Mouse (Mus musculus): ENCODE measurements around the gene Pgpep1l. TPM values are rescaled to one million over a fixed set of nuclear protein-coding genes. Genes with fewer than 3 reads are reported as not detected.

The Pgpep1l gene
- polyA plus RNA-seq (2021): not detected

GRCm38 (mm10) chr7:68264028-68264453 is at the start of gene Pgpep1l:
Gene Pgpep1l (minus strand): TSS chr7:68264233.
- in situ Hi-C loops (cut with MboI; ENCODE audit: low pct_unique_long_range_greater_than_20kb): no loop called here
- POLR2A ChIA-PET: no interaction called here
- H3K27me3 ChIP-seq: no peaks in the 10 kb centered on the region
- no peak for TF ChIP-seq CTCF (IDR thresholded peaks at IDR 0.05)
- CTCF ChIA-PET: no interaction called here
- DNase-seq (ENCODE audit: low read depth, low spot score) (no peak), ATAC-seq (no peak)

- TF ChIP-seq CTCF (IDR thresholded peaks at IDR 0.05): no peak
- ChIA-PET POLR2A (interaction anchor here (0.7 kb wide), 1 partner anchor 97 kb away, joined by 3 read pairs; no protein-coding TSS in a partner anchor), CTCF (interaction anchor here (4.9 kb wide), 1 partner anchor 11 kb away, joined by 22 read pairs; no protein-coding TSS in a partner anchor)
- no peaks in the 10 kb centered on the region for H3K27me3 ChIP-seq
- ATAC-seq (no peak), DNase-seq (ENCODE audit: low read depth, low spot score) (no peak)
- in situ Hi-C loops (cut with MboI; ENCODE audit: low pct_unique_long_range_greater_than_20kb): loop anchor here (5.0 to 25.0 kb wide), 2 partner anchors 44 to 651 kb away; no protein-coding TSS in a partner anchor
These were observed 49.2 kb upstream of the Pgpep1l start for GRCm38 (mm10) chr7:68313038-68313782.

- peak; percentile 52 for ATAC-seq
- no peaks in the 10 kb centered on the region for H3K27me3 ChIP-seq
- ChIA-PET POLR2A (interaction anchor here (0.7 kb wide), 1 partner anchor 96 kb away, joined by 3 read pairs; no protein-coding TSS in a partner anchor), CTCF (interaction anchor here (4.9 kb wide), 1 partner anchor 10 kb away, joined by 22 read pairs; no protein-coding TSS in a partner anchor)
- no peak for TF ChIP-seq CTCF (IDR thresholded peaks at IDR 0.05)
- in situ Hi-C loops (cut with MboI; ENCODE audit: low pct_unique_long_range_greater_than_20kb): loop anchor here (5.0 to 25.0 kb wide), 2 partner anchors 45 to 650 kb away; no protein-coding TSS in a partner anchor
- peak; percentile 46 for DNase-seq (ENCODE audit: low read depth, low spot score)
These were observed 48.4 kb upstream of the Pgpep1l start for GRCm38 (mm10) chr7:68312395-68312794.

GRCm38 (mm10) chr7:68311469-68311868 is 47.4 kb upstream of the Pgpep1l start:
- peak; percentile 87 for DNase-seq (ENCODE audit: low read depth, low spot score)
- in situ Hi-C loops (cut with MboI; ENCODE audit: low pct_unique_long_range_greater_than_20kb): loop anchor here (5.0 to 25.0 kb wide), 2 partner anchors 46 to 649 kb away; no protein-coding TSS in a partner anchor
- ChIA-PET CTCF (interaction anchor here (4.9 kb wide), 1 partner anchor 9 kb away, joined by 22 read pairs; no protein-coding TSS in a partner anchor), POLR2A (interaction anchor here (0.6 kb wide), 1 partner anchor 25 kb away, joined by 3 read pairs; no protein-coding TSS in a partner anchor)
- no peaks in the 10 kb centered on the region for H3K27me3 ChIP-seq
- no peak for TF ChIP-seq CTCF (IDR thresholded peaks at IDR 0.05)
- ATAC-seq: peak; percentile 73

- no peak for DNase-seq (ENCODE audit: low read depth, low spot score)
- H3K27me3 ChIP-seq: no peaks in the 10 kb centered on the region
- ATAC-seq: no peak
- in situ Hi-C loops (cut with MboI; ENCODE audit: low pct_unique_long_range_greater_than_20kb): loop anchor here (5.0 to 25.0 kb wide), 3 partner anchors 349 to 644 kb away; no protein-coding TSS in a partner anchor
- ChIA-PET POLR2A (no interaction called here), CTCF (no interaction called here)
- TF ChIP-seq CTCF (IDR thresholded peaks at IDR 0.05): no peak
These were observed 42.7 kb upstream of the Pgpep1l start for GRCm38 (mm10) chr7:68306756-68307155.

- ChIA-PET POLR2A (no interaction called here), CTCF (no interaction called here)
- DNase-seq (ENCODE audit: low read depth, low spot score) (no peak), ATAC-seq (no peak)
- H3K27me3 ChIP-seq: no peaks in the 10 kb centered on the region
- in situ Hi-C loops (cut with MboI; ENCODE audit: low pct_unique_long_range_greater_than_20kb): loop anchor here (5.0 to 25.0 kb wide), 3 partner anchors 349 to 644 kb away; no protein-coding TSS in a partner anchor
- TF ChIP-seq CTCF (IDR thresholded peaks at IDR 0.05): no peak
These were observed 41.9 kb upstream of the Pgpep1l start for GRCm38 (mm10) chr7:68305781-68306575.

- in situ Hi-C loops (cut with MboI; ENCODE audit: low pct_unique_long_range_greater_than_20kb): loop anchor here (5.0 to 25.0 kb wide), 3 partner anchors 81 to 641 kb away; no protein-coding TSS in a partner anchor
- CTCF ChIA-PET: interaction anchor here (1.1 to 1.9 kb wide), 2 partner anchors 169 to 515 kb away, joined by 3 to 7 read pairs; no protein-coding TSS in a partner anchor
- no peak for ATAC-seq
- no peak for TF ChIP-seq CTCF (IDR thresholded peaks at IDR 0.05)
- no peak for DNase-seq (ENCODE audit: low read depth, low spot score)
- POLR2A ChIA-PET: no interaction called here
- H3K27me3 ChIP-seq: no peaks in the 10 kb centered on the region
These were observed 39.7 kb upstream of the Pgpep1l start for GRCm38 (mm10) chr7:68303685-68304084.

GRCm38 (mm10) chr7:68302586-68303433 is 38.8 kb upstream of the Pgpep1l start:
- H3K27me3 ChIP-seq: no peaks in the 10 kb centered on the region
- DNase-seq (ENCODE audit: low read depth, low spot score): no peak
- in situ Hi-C loops (cut with MboI; ENCODE audit: low pct_unique_long_range_greater_than_20kb): loop anchor here (5.0 to 25.0 kb wide), 3 partner anchors 81 to 641 kb away; no protein-coding TSS in a partner anchor
- ChIA-PET POLR2A (interaction anchor here (0.6 to 1.7 kb wide), 5 partner anchors 15 to 351 kb away, joined by 3 to 5 read pairs (median 4); no protein-coding TSS in a partner anchor), CTCF (interaction anchor here (0.6 to 2.5 kb wide), 31 partner anchors 9 to 631 kb away, joined by 3 to 22 read pairs (median 5); no protein-coding TSS in a partner anchor)
- peak; percentile 83 for ATAC-seq
- peak; percentile 90 for TF ChIP-seq CTCF (IDR thresholded peaks at IDR 0.05)

GRCm38 (mm10) chr7:68301160-68301559 is 37.1 kb upstream of the Pgpep1l start:
- H3K27me3 ChIP-seq: no peaks in the 10 kb centered on the region
- DNase-seq (ENCODE audit: low read depth, low spot score): no peak
- ATAC-seq: no peak
- in situ Hi-C loops (cut with MboI; ENCODE audit: low pct_unique_long_range_greater_than_20kb): loop anchor here (5.0 to 25.0 kb wide), 3 partner anchors 79 to 639 kb away; no protein-coding TSS in a partner anchor
- CTCF ChIA-PET: interaction anchor here (0.9 to 2.5 kb wide), 8 partner anchors 15 to 498 kb away, joined by 3 to 19 read pairs (median 4); no protein-coding TSS in a partner anchor
- POLR2A ChIA-PET: interaction anchor here (0.6 to 1.7 kb wide), 3 partner anchors 20 to 165 kb away, joined by 4 read pairs; no protein-coding TSS in a partner anchor
- TF ChIP-seq CTCF (IDR thresholded peaks at IDR 0.05): no peak
